Mouse (Mus musculus) megakaryocyte, adult 5-6 weeks (primary cell): ENCODE data around the gene Mettl21c. TPM values are rescaled to one million over a fixed set of nuclear protein-coding genes. Genes with fewer than 3 reads are reported as not detected.
"Not testable (repeated sequence)": the region's sequence is repeated elsewhere in the genome, so short reads cannot be mapped to it uniquely, and the experiment has no call there.

ENCODE experiments used
- ATAC-seq: 2 replicates; pipeline ENCODE4 v1.8.0; 2016; ENCODE audit warnings: mild to moderate bottlenecking, inconsistent platforms; ENCODE audit not compliant: poor library complexity, severe bottlenecking
- total RNA-seq, 2 experiments: library from RNA; stranded (forward) in 1 of 2; stranded (reverse) in 1 of 2; fragments of 153-499, 151-499 nt in 1 of 2; fragments of 221-1000, 200-1000 nt in 1 of 2; gene quantifications; 2 replicates each; pipeline versions ENCODE4 v1.2.3 to v1.2.4; 2015 to 2017

Gene Mettl21c
- total RNA-seq (2015), result not detected in 2 replicates
- total RNA-seq (2017), result not detected in 2 replicates

GRCm38 (mm10) chr1:44019934-44020333, at the start of gene Mettl21c:
Gene Mettl21c (minus strand): TSS chr1:44020034.
- ATAC-seq, result no peak

DNA sequence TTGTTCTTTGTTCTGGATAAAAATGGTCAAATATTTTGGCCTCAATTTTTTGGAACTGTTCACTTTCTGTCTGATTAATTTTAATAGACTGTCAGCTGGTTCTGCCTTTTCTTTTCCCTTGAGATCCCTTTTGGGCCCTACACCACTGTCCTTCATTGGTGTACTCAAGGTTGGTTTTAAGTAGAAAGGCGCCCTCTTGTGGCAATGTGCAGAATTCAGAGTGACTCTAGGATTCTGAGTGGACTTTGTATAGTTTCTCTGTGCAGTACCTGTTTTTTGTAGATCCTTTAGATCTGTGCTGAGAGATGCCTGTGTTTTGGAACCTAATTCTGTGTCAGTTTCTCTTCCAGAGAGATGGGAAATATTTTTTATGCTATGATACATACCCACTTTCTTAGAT, 44.8 kb upstream of the Mettl21c start:
- peak; percentile 72 for ATAC-seq

- no peak for ATAC-seq
Measured at GRCm38 (mm10) chr1:44063439-44063838, 43.6 kb upstream of the Mettl21c start.

GRCm38 (mm10) chr1:44061836-44062235, 42.0 kb upstream of the Mettl21c start, which contains the start of gene Gm8251:
Gene Gm8251 (minus strand): TSS chr1:44061936.
- no peak for ATAC-seq

- ATAC-seq, result no peak
Measured at GRCm38 (mm10) chr1:44057805-44058204, 38.0 kb upstream of the Mettl21c start.

GRCm38 (mm10) chr1:44046556-44046955, 26.7 kb upstream of the Mettl21c start:
- ATAC-seq, result no peak

- not testable (repeated sequence) for ATAC-seq
Measured at GRCm38 (mm10) chr1:44045689-44046088, 25.9 kb upstream of the Mettl21c start.

- peak; percentile 17; the same call in 1 of the 2 replicates for ATAC-seq
Measured at GRCm38 (mm10) chr1:44042555-44042915, 22.7 kb upstream of the Mettl21c start.

GRCm38 (mm10) chr1:44041797-44042554, 22.1 kb upstream of the Mettl21c start:
- peak; percentile 85 for ATAC-seq

DNA sequence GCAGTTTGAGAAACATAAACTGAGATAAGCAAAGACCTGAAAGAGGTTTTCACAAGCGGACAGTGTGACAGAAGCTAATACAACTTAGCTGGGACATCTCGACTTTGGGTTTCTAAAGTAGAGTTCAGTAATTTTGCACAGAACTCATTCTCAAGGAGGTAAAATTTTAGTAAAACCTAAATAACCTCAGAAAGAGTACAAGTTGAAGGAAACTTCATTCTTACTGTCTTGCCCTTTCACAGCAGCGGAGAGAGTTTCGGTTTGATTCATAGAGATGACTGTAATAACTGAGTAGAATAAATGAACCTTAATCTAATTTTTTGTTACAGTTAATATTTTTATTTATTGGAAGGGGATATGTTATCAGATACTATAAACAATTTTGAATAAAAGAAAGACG, 13.1 kb upstream of the Mettl21c start:
- ATAC-seq, result no peak

- no peak for ATAC-seq
Measured at GRCm38 (mm10) chr1:44032213-44032612, 12.4 kb upstream of the Mettl21c start.

DNA sequence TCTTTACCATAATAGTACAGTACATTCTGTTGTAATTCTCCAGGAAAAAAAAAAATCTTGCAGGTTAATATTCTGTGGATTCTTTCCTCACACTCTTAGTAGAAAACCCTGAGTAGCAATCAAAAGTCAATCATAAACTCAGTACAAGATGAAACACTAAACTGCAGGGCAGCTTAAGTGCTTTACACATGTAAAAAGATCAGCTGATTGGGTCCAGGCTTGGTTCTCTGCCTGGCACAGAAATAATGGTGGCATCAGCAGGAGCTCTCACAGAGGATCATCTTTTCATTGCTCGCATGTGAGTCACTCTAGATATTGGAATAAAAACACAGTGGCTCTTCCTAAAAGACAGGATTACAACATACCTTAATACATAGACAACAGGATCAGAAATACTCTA, 7.8 kb upstream of the Mettl21c start:
- ATAC-seq, result no peak

DNA sequence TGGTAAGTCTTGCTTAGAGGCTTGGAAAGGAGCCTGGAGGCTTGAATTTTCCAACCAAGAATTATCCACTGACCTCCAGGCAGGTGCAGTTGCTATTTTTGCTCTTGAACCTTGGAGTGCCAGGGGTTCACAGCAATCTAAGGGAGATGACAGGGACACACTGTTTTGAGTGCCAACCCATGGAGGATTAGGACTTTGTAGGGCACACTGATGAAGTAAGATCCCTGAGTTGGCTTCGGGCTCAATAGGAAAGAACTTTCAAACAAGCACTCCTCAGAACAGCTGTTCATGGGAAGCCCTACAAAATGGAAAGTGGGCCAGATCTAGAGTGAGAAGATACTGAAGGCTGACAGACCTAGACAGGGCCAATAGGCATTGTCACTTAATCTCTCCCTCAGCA, 2.8 kb upstream of the Mettl21c start:
- ATAC-seq, result no peak

DNA sequence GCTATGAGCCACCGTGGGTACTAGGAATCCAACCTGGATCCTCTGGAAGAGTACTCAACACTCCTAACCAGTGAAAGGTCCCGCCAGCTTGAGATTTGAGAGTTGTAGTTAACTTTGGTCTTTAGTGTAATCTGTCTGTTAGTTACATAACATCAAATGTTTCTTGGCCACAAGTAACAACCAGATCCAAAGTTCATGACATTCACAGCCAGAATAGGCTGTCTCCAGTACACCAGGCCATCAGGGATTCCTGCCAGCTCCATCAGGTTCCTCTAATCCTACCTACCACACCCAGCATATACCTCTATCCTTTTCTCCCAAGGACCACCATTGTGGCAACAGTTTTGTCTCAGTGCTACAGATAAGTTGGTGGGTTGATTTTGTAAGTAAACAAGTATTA, 4.3 kb downstream of the Mettl21c start:
- ATAC-seq, result no peak

GRCm38 (mm10) chr1:44004513-44004912, 15.3 kb downstream of the Mettl21c start:
- no peak for ATAC-seq

DNA sequence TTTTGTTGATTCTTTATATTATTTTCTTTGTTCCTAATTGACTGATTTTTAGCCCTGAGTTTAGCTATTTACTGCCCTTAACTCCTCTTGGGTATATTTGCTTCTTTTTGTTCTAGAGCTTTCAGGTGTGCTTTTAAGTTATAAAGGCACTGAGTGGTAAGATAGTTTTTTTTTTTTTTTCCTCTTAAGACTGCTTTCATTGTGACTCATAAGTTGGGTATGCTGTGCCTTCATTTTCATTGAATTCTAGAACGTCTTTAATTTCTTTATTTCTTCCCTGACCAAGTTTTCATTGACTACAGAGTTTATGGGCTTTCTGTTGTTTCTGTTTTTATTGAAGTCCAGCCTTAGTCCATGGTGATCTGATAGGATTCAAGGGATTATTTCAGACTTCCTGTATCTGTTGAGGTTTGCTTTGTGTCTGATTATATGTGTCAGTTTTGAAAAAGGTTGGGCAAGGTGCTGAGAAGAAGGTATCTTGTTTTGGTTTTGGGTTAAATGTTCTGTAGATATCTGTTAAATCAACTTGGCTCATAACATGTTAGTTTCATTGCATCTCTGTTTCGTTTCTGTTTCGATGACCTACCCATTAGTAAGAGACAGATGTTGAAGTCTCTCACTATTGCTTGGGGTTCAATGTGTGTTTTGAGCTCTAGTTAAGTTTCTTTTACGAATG, 22.8 kb downstream of the Mettl21c start:
- no peak for ATAC-seq

- no peak for ATAC-seq
Measured at GRCm38 (mm10) chr1:43971089-43971488, 48.7 kb downstream of the Mettl21c start.

DNA sequence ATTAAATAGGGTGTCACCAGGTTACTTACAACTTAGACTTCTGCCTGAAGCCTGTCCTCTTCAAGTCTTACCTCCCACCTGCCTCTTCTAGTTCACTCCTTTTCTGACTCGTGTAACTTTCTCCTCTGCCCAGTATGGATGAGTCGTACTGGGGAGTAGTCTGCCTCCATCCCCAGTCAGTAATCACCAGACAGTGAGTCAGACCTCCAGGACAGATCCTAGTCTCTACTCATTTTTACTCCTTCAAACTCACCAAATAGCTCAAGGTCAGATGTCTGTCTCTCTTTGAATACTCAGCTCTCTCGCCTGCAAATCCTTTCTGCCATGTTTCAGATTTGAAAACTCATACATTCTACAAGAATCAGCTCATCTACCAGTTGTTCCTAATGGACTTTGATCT, 50.5 kb downstream of the Mettl21c start:
- ATAC-seq, result no peak

GRCm38 (mm10) chr1:43966756-43967155, 53.1 kb downstream of the Mettl21c start:
- no peak for ATAC-seq

- no peak for ATAC-seq
Measured at GRCm38 (mm10) chr1:43964381-43964780, 55.5 kb downstream of the Mettl21c start.
